8 mouse cellular contexts compared by ENCODE assay signal in genomic region chr11:77215483-77215882, GRCm38 (mm10). TPM values are rescaled to one million over a fixed set of nuclear protein-coding genes. Genes with fewer than 3 reads are reported as not detected.
A peak's percentile ranks its signal among the peaks of the same experiment; 100 is the strongest.
DNase-seq lines count a peak whose midpoint lies in the region; ATAC-seq and TF ChIP-seq lines count a peak whose summit lies in the region.

No protein-coding gene starts in this region.

- ATAC-seq in CD4-positive, CD25-positive, alpha-beta regulatory T cell, adult 4 months, result peak; percentile 9
- ATAC-seq in stomach, embryonic 16.5 days (ENCODE audit: insufficient read depth, low FRiP score), result 0 out of 2 replicates have a peak, but pooled peaks have one; percentile 38
- ATAC-seq in granulocyte monocyte progenitor cell, adult 5-6 weeks (replicated peaks; ENCODE audit: poor library complexity, severe bottlenecking), result no peak

- peak overlapping the region; percentile 87 for H3K27ac ChIP-seq in heart, adult 2 months
- H3K27ac ChIP-seq in stomach, embryonic 16.5 days (ENCODE audit: low read length), result peak overlapping the region; percentile 82

- intact Hi-C loops in heart, adult 2 months (cut with DNase I), result loop anchor here (2.0 to 10.0 kb wide), 5 partner anchors 115 to 392 kb away; partner anchors contain the start of genes Coro6, Git1 and Taok1

- TF ChIP-seq CTCF in heart, adult 2 months (IDR thresholded peaks at IDR 0.05), result no peak

- H3K9ac ChIP-seq in heart, adult 2 months (ENCODE audit: low read depth, low read length), result peak overlapping the region; percentile 95
- H3K9ac ChIP-seq in stomach, embryonic 16.5 days (ENCODE audit: low read length), result peak overlapping the region; percentile 94

- 3% methylated on average over 11 of the region's 11 CpGs for WGBS in heart, adult 2 months
- 2% methylated on average over 11 of the region's 11 CpGs for WGBS in stomach, embryonic 16.5 days

- no peaks in the 10 kb centered on the region for H3K9me3 ChIP-seq in erythroblast, embryonic 14.5 days (ENCODE audit: control insufficient read depth, low read length)
- no peaks in the 10 kb centered on the region for H3K9me3 ChIP-seq in stomach, embryonic 16.5 days (replicated peaks; ENCODE audit: control insufficient read depth, low read length)

- no peaks in the 10 kb centered on the region for H3K27me3 ChIP-seq in heart, adult 2 months (ENCODE audit: control insufficient read depth, insufficient read depth, low read length)
- no peaks in the 10 kb centered on the region for H3K27me3 ChIP-seq in erythroblast, embryonic 14.5 days (ENCODE audit: control insufficient read depth)
- H3K27me3 ChIP-seq in stomach, embryonic 16.5 days (ENCODE audit: control insufficient read depth, insufficient read depth, low read length), result no peaks in the 10 kb centered on the region

- H3K79me2 ChIP-seq in heart, adult 2 months (replicated peaks; ENCODE audit: control insufficient read depth, insufficient read depth, low read length), result no peaks in the 10 kb centered on the region; the same call in 1 of the 2 replicates

- H3K4me1 ChIP-seq in heart, adult 2 months (ENCODE audit: control insufficient read depth, insufficient read depth, low read length), result peaks cover 1% of the 10 kb centered on the region
- peaks cover 36% of the 10 kb centered on the region for H3K4me1 ChIP-seq in erythroblast, embryonic 14.5 days (ENCODE audit: control insufficient read depth)
- peaks cover 7% of the 10 kb centered on the region for H3K4me1 ChIP-seq in stomach, embryonic 16.5 days (ENCODE audit: control insufficient read depth, insufficient read depth, low read length)

- H3K4me3 ChIP-seq in heart, adult 2 months, result peak overlapping the region; percentile 89
- peak overlapping the region; percentile 100 for H3K4me3 ChIP-seq in erythroblast, embryonic 14.5 days (replicated peaks)
- H3K4me3 ChIP-seq in stomach, embryonic 16.5 days (replicated peaks; ENCODE audit: low read length), result peak overlapping the region; percentile 67

- peaks cover 2% of the 10 kb centered on the region; the same call in 1 of the 2 replicates for H3K36me3 ChIP-seq in heart, adult 2 months (ENCODE audit: control insufficient read depth, insufficient read depth, low read length)
- no peaks in the 10 kb centered on the region for H3K36me3 ChIP-seq in erythroblast, embryonic 14.5 days (ENCODE audit: control insufficient read depth)
- H3K36me3 ChIP-seq in stomach, embryonic 16.5 days (ENCODE audit: control insufficient read depth, insufficient read depth, low read length), result no peaks in the 10 kb centered on the region

- TF ChIP-seq EP300 in heart, adult 2 months (IDR thresholded peaks at IDR 0.05; ENCODE audit: insufficient read depth, low read depth, low read length), result no peak

- DNase-seq in heart, adult 2 months, result no peak
- DNase-seq in heart, postnatal 4 days, result no peak
- DNase-seq in liver, result peak; percentile 28
- DNase-seq in layer of hippocampus, postnatal 25 days (ENCODE audit: extremely low spot score in 1 of 2, low spot score in 1 of 2), result no peak

- no peak for TF ChIP-seq POLR2A in heart, adult 2 months (IDR thresholded peaks at IDR 0.05; ENCODE audit: insufficient read depth, low read depth, low read length)

- H3K4me2 ChIP-seq in stomach, embryonic 16.5 days (ENCODE audit: low read depth, low read length), result peak overlapping the region; percentile 81

RNA-seq across cellular contexts. Expression of gene Ssh2, which starts 0.6 kb away (rescaled TPM):
- 10 to 100 TPM; 73.7 to 76.5 TPM for total RNA-seq in heart, adult 2 months (2021)
- polyA plus RNA-seq in heart, adult 2 months (2012; rRNA removed), result 22.6 and 42.0 TPM in 2 replicates
- 10 to 100 TPM; 92.1 to 98.9 TPM for total RNA-seq in heart, postnatal 4 days (2021)
- polyA plus RNA-seq in CD4-positive, CD25-positive, alpha-beta regulatory T cell, adult 4 months (2017; shearing (Covaris generic)), result 100 to 1,000 TPM in 1 of 2 experiments, 10 to 100 TPM in 1; 83.8 to 101 TPM
- polyA plus RNA-seq in erythroblast, embryonic 14.5 days (2012), result 0.25 and 0.47 TPM in 2 replicates
- 7.4 and 8.4 TPM in 2 replicates for polyA plus RNA-seq in stomach, embryonic 16.5 days (2015; fragmentation: Nextera tagmentation; extraction: Ambion mirVana)
- 26.6 and 28.7 TPM in 2 replicates for total RNA-seq in granulocyte monocyte progenitor cell, adult 5-6 weeks (2014; fragmentation: Nextera tagmentation)
- 14.4 and 14.7 TPM in 2 replicates for total RNA-seq in granulocyte monocyte progenitor cell, adult 5-6 weeks (2017)
- 10 to 100 TPM; 31.9 to 37.5 TPM for total RNA-seq in layer of hippocampus, postnatal 25 days (2021)

RNA-seq across cellular contexts. Expression of gene Efcab5, which starts 26.7 kb away (rescaled TPM):
- total RNA-seq in heart, adult 2 months (2021), result under 1 TPM; 0.20 to 0.52 TPM
- 0.44 and 0.45 TPM in 2 replicates for polyA plus RNA-seq in heart, adult 2 months (2012; rRNA removed)
- under 1 TPM; 0.41 to 0.76 TPM for total RNA-seq in heart, postnatal 4 days (2021)
- polyA plus RNA-seq in CD4-positive, CD25-positive, alpha-beta regulatory T cell, adult 4 months (2017; shearing (Covaris generic)), result under 1 TPM; 0.32 to 0.33 TPM
- 0.04 TPM in 1 of 2 replicates, not detected in the other for polyA plus RNA-seq in erythroblast, embryonic 14.5 days (2012)
- polyA plus RNA-seq in stomach, embryonic 16.5 days (2015; fragmentation: Nextera tagmentation; extraction: Ambion mirVana), result 0.30 and 0.37 TPM in 2 replicates
- 0.77 TPM in 1 of 2 replicates, not detected in the other for total RNA-seq in granulocyte monocyte progenitor cell, adult 5-6 weeks (2014; fragmentation: Nextera tagmentation)
- total RNA-seq in granulocyte monocyte progenitor cell, adult 5-6 weeks (2017), result 0.47 and 0.57 TPM in 2 replicates
- 1 to 10 TPM; 3.1 to 4.0 TPM for total RNA-seq in layer of hippocampus, postnatal 25 days (2021)
